Mouse (Mus musculus) embryonic stem cell, embryonic (primary cell): ENCODE measurements around the gene Mmrn1.

Source experiments
- CTCF ChIA-PET, 4 experiments: fragments of 300-600 bp in 2 of 4; fragments of 350-600 bp in 2 of 4; sonication (Branson Sonifier 250); formaldehyde crosslinking; loops; one replicate each; lab custom pipeline; 2022; ENCODE audit warnings: inconsistent platforms in 2 of 4; lab: Charles Lee
- POLR2A ChIA-PET, 4 experiments: fragments of 300-600 bp in 2 of 4; fragments of 350-600 bp in 2 of 4; sonication (Branson Sonifier 250); formaldehyde crosslinking; loops; one replicate each; lab custom pipeline; 2022; ENCODE audit warnings: antibody characterized with exemption in 4 of 4, inconsistent platforms in 1 of 4; lab: Charles Lee

Mmrn1 gene

DNA sequence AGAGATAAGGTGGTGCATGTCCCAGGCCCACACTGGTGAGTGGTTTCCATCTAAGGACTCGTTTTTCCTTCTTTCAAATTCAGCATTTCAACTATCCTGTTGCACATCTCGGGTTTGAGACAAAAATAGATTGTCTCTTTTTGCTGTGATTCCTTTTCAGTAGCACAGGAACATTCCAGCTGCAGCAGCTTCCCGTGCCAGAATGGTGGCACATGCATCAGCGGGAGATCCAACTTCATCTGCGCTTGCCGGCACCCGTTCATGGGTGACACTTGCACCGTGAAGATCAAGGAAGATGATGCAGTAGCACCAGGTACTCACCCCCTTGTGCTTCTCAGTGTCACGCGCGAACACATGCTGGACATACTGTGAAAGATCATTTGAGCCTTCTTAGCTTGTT, 62.1 kb downstream of the Mmrn1 start:
- POLR2A ChIA-PET, result no interaction called here
- CTCF ChIA-PET, result interaction anchor here in 1 of 4 experiments (0.7 kb wide), 1 partner anchor 253 kb away, joined by 3 read pairs; no protein-coding TSS in a partner anchor

DNA sequence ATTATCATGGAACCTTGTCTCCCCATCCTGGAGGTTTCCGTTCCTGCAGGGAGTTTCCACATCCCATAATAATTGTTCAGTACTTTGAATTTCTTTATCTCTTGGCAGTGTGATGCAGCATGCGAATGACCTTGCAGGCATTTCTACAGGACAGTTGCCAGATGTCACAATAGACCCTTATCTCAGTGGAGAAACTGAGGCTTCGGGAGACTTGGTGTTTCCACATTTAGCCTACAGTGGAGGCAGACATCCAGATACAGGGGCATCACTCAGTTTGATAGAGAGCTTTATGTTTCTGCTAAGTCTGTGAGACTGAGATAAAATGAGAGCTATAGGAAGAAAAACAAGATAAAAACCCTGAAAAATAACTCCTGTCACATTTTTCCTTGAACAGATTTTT, 63.0 kb downstream of the Mmrn1 start:
- ChIA-PET CTCF (no interaction called here), POLR2A (no interaction called here)

- ChIA-PET CTCF (no interaction called here), POLR2A (interaction anchor here in 1 of 4 experiments (0.7 to 2.2 kb wide), 5 partner anchors 48 to 1478 kb away, joined by 3 to 11 read pairs (median 3); partner anchors contain the start of gene Ccser1)
Measured at GRCm38 (mm10) chr6:60992366-60992765, 67.6 kb downstream of the Mmrn1 start.

DNA sequence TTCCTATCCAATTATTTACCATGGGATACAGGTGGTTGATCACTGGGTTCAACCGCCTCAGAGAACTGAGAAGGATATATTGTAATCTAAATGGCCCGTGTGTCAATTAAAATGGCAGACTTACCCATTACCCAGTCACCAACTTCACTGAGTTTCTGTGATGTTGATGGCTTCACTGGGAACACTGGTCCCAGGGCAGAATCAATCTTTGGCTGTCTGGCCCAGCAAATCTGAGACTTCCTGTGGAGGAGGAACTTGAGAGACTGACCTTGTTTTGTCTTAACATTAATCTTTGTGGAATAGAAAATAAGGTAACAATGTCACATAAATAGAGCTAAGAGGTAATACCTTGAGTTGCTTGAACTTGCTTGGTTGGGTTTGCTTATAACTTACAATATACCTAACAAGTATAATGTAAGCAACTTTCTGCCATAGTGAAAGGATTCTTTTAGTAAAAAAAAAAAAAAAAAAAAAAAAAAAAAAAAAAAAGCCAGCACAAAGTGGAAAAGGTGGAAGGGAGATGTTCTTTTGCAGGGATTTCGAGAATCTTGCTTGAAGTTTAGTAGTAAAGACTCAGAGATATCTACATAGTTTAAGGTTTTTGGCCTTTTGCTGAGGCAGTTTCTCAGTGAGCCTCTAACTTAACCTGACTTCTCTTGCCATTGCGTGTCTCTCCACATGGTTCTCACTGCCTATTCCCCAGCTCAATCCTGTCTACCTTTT, 68.8 kb downstream of the Mmrn1 start:
- POLR2A ChIA-PET, result interaction anchor here in 3 of 4 experiments (0.7 to 2.2 kb wide), 13 partner anchors 10 to 438 kb away, joined by 3 to 11 read pairs (median 3); no protein-coding TSS in a partner anchor

GRCm38 (mm10) chr6:60994114-60994513, 69.3 kb downstream of the Mmrn1 start:
- POLR2A ChIA-PET, result interaction anchor here in 3 of 4 experiments (0.6 to 2.2 kb wide), 15 partner anchors 10 to 661 kb away, joined by 3 to 11 read pairs (median 3); no protein-coding TSS in a partner anchor
- CTCF ChIA-PET, result interaction anchor here in 2 of 4 experiments (0.6 kb wide), 2 partner anchors 234 to 349 kb away, joined by 3 to 4 read pairs; no protein-coding TSS in a partner anchor

More for the DNA sequence above, 68.8 kb downstream of the Mmrn1 start:
- CTCF ChIA-PET, result interaction anchor here in 1 of 4 experiments (0.6 kb wide), 1 partner anchor 235 kb away, joined by 3 read pairs; no protein-coding TSS in a partner anchor

DNA sequence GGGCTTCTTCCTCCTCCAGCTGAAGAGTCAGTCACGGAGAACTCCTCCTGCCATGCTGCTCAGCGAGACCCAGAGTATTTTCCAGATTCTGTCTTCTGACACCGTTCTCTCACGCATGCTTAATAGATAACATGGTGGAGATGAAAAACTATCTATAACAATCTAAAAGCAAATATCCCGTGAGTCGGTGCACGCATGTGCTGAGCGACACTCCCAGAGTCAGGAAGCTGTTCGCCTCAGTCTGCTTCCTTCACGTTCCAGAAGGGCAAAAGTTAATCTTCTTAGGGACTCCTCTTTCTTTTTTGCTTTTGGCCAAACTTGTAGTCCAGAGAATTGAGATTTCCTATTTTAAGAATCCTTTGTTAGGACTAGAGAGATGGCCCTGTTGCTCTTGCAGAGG, 69.7 kb downstream of the Mmrn1 start:
- ChIA-PET CTCF (interaction anchor here in 2 of 4 experiments (0.5 to 0.6 kb wide), 3 partner anchors 234 to 1236 kb away, joined by 3 to 5 read pairs (median 4); no protein-coding TSS in a partner anchor), POLR2A (interaction anchor here in 3 of 4 experiments (0.6 to 1.7 kb wide), 11 partner anchors 9 to 662 kb away, joined by 3 to 8 read pairs (median 3); no protein-coding TSS in a partner anchor)

DNA sequence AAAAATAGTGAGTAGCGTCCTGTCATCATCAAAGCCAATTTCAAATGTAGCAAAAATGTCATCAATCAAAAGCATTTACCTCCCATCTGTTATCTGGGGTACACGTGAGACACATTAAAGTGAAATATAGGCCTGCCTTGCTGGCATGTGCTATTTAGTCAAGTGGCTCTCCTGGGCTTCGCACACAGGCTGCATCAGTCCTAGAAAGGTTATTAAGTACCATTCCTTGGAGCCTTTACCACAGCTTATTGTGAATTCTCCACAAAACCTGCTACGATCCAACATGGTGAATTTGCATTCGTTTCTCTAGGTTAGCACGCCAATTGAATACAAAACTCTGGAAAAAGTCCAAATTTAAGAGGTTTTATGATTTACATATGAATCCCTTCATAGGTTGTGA, 70.8 kb downstream of the Mmrn1 start:
- POLR2A ChIA-PET, result interaction anchor here in 1 of 4 experiments (0.9 kb wide), 1 partner anchor 167 kb away, joined by 4 read pairs; no protein-coding TSS in a partner anchor
- CTCF ChIA-PET, result no interaction called here

- ChIA-PET CTCF (no interaction called here), POLR2A (no interaction called here)
Measured at GRCm38 (mm10) chr6:60996328-60996727, 71.6 kb downstream of the Mmrn1 start.

- CTCF ChIA-PET, result no interaction called here
- POLR2A ChIA-PET, result interaction anchor here in 3 of 4 experiments (0.6 to 0.7 kb wide), 5 partner anchors 17 to 1926 kb away, joined by 4 to 7 read pairs (median 5); no protein-coding TSS in a partner anchor
Measured at GRCm38 (mm10) chr6:61001003-61001790, 76.4 kb downstream of the Mmrn1 start.

GRCm38 (mm10) chr6:61003916-61004765, 79.4 kb downstream of the Mmrn1 start:
- ChIA-PET CTCF (no interaction called here), POLR2A (interaction anchor here in 2 of 4 experiments (0.7 to 1.9 kb wide), 2 partner anchors 10 to 308 kb away, joined by 4 to 8 read pairs; no protein-coding TSS in a partner anchor)

GRCm38 (mm10) chr6:61013780-61014179, 89.0 kb downstream of the Mmrn1 start:
- ChIA-PET POLR2A (interaction anchor here in 1 of 4 experiments (0.6 kb wide), 2 partner anchors 15 to 1153 kb away, joined by 3 to 4 read pairs; no protein-coding TSS in a partner anchor), CTCF (no interaction called here)

DNA sequence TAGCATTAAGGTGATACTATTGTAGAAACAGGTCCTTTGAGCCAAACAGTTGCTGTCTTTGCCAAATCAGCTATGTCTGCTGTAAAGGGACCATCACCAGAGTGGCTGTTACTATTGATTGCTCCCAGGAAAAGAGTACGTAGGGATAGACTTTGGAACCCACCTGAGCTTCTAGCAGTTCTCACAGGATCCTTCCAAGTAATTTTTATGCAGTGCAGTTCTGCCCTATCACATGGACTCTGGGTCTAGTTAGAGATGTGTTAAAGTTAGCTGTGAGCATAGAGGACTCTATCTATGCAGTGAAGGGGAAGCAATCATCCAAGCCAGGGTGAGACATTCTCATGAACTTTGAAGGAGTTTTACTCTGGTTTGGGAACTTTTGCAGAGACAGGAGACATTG, 94.9 kb downstream of the Mmrn1 start:
- POLR2A ChIA-PET, result no interaction called here
- CTCF ChIA-PET, result no interaction called here

DNA sequence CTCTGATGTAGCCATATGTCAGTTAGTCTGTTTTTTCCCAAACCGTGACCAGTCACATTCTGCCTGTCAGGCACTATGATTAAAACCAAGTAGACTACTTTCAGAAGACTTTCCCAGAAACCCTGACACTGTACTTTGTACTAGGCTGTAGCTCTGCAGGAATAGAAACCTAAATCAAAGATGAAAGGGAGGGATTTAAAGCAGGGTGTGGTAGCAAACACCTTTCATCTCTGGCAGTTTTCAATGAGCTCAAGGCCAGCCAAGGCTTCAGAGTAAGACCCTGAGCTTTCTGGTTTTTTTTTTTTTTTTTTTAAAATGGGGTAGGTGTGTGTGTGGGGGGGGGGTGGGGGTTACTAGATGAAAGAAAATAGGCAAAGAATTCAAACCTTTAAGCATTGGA, 96.2 kb downstream of the Mmrn1 start:
- POLR2A ChIA-PET, result interaction anchor here in 2 of 4 experiments (0.6 to 0.7 kb wide), 2 partner anchors 27 to 110 kb away, joined by 3 to 4 read pairs; no protein-coding TSS in a partner anchor
- CTCF ChIA-PET, result interaction anchor here in 1 of 4 experiments (0.6 kb wide), 1 partner anchor 71 kb away, joined by 4 read pairs; no protein-coding TSS in a partner anchor

DNA sequence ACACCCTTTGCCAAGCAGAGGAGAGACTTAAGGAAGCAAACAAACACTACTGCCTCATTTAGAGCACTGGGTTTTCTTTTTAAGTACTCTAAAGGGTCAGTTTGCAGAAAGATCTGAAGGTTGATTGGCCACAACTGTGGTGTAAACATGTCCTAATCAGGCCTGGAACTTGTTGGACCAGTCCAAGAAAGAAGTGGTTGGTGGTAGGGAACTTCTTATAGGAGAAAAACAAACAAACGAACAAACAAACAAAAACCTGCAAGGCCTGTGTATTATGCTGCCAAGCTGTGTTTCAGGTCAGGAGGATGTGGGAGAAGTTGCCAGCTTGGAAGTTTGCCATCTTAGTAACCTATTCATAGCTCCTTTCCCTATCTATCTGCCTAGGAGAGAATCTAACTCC, 108.5 kb downstream of the Mmrn1 start:
- POLR2A ChIA-PET, result no interaction called here
- CTCF ChIA-PET, result no interaction called here
